Mouse (Mus musculus): ENCODE data around the gene Map4k5. TPM values are rescaled to one million over a fixed set of nuclear protein-coding genes. Genes with fewer than 3 reads are reported as not detected.

Gene Map4k5
- polyA plus RNA-seq, 1 experiment from 2014 or later: 7.2 TPM

GRCm38 (mm10) chr12:69904991-69905390 is 12.0 kb upstream of the Map4k5 start:
- 88% methylated on average over 2 of the region's 2 CpGs for WGBS (ENCODE audit: missing documents)
- Histone ChIP-seq H3K36me3 (ENCODE audit: inconsistent target) (no peaks in the 10 kb centered on the region), H3K4me3 (ENCODE audit: inconsistent target) (no peak overlapping the region), H3K79me2 (ENCODE audit: inconsistent target) (no peaks in the 10 kb centered on the region), H3K27ac (no peak overlapping the region)

DNA sequence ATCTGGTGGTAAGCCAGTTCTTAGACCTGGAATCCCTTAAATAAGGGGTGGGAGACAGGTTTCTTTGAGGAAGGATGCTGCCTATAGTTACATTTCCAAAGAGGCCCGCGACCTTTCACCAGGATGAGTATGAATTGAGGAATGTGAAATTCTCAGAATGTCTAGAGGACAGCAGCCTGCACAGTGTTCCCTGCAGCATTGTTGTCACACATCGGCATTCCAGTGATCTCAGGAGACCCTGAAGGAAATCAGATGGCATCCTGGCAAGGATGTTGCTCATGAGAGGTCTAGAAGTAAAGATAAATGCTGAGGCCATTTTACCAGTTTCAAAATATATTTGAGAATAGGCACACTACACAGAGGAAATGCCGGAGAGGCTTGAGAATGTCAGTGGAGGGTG is 5.1 kb upstream of the Map4k5 start:
- no peak overlapping the region for H3K4me3 ChIP-seq (ENCODE audit: inconsistent target)
- H3K36me3 ChIP-seq (ENCODE audit: inconsistent target): no peaks in the 10 kb centered on the region
- H3K79me2 ChIP-seq (ENCODE audit: inconsistent target): no peaks in the 10 kb centered on the region
- H3K27ac ChIP-seq: no peak overlapping the region
- WGBS (ENCODE audit: missing documents): 93% methylated on average over 4 of the region's 4 CpGs

DNA sequence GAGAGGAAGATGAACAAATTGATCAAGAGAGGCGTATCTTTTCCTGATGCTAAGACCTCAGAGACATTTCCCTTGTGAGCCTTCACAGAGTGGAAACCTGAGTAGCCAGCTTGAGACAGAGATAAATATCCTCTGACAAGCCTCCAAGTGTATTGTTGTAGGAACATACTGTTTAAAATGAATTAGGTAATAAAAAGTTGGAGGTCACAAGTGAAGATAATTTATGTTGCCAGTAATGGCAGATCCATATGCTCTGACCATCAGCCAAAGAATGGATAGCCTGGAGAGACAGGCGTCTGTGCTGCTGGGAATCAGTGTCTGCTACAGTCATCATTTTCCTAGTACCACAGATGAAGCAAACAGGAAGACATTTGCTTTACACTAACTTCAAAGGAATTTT is 2.0 kb upstream of the Map4k5 start:
- H3K79me2 ChIP-seq (ENCODE audit: inconsistent target): peaks cover 17% of the 10 kb centered on the region; the same call in 1 of the 2 replicates
- WGBS (ENCODE audit: missing documents): 98% methylated on average over 2 of the region's 2 CpGs

GRCm38 (mm10) chr12:69893927-69894326 is 927 bp upstream of the Map4k5 start:
- 78% methylated on average over 4 of the region's 6 CpGs for WGBS (ENCODE audit: missing documents)
- H3K4me3 ChIP-seq (ENCODE audit: inconsistent target): no peak overlapping the region
- peaks cover 27% of the 10 kb centered on the region; the same call in 1 of the 2 replicates for H3K79me2 ChIP-seq (ENCODE audit: inconsistent target)
- no peak overlapping the region for H3K27ac ChIP-seq
- no peaks in the 10 kb centered on the region for H3K36me3 ChIP-seq (ENCODE audit: inconsistent target)

More for the DNA sequence above, 2.0 kb upstream of the Map4k5 start:
- Histone ChIP-seq H3K4me3 (ENCODE audit: inconsistent target) (no peak overlapping the region), H3K36me3 (ENCODE audit: inconsistent target) (no peaks in the 10 kb centered on the region), H3K27ac (no peak overlapping the region)

DNA sequence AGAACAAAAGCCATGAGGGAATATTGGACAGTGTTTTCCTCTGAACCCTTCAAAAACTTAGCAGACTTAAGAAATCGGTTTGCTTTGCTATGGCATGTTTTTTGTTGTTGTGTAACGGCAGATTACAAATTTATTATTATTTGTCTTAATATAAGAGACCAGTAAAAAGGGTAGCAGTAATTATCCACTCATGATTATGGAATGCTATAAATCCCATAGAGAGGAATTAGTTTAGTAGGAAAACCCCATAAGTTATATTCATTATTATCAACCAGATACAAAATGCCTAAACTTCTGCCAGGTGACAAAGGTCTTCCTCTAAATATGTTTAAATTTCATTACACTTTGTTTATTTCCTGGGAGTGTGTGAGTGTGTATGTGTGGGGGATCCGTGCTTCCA is 1.3 kb downstream of the Map4k5 start:
- Histone ChIP-seq H3K79me2 (ENCODE audit: inconsistent target) (peaks cover 45% of the 10 kb centered on the region; the same call in 1 of the 2 replicates), H3K27ac (no peak overlapping the region), H3K36me3 (ENCODE audit: inconsistent target) (no peaks in the 10 kb centered on the region), H3K4me3 (ENCODE audit: inconsistent target) (peak overlapping the region; percentile 58)
- 77% methylated on average over 3 of the region's 3 CpGs for WGBS (ENCODE audit: missing documents)

DNA sequence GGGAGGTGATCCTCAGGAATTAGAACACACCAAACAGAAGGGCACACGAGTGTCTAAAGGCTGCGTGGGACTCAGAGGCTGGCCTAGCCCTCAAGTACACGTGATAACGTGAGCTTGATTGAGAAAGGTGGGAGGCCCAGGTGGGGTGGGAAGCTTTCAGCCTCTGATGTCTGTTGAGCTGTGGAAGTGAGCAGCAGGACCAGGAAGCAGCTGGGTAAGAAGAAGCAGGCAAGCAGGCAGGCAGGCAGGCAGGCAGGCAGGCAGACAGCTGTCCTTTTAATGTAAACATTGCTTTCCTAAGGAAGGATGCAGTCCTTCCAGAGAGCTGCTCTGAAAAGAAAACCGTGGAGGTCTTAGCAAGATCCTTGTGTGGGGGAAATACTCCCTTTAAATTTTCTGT is 2.5 kb downstream of the Map4k5 start:
- WGBS (ENCODE audit: missing documents): 26% methylated on average over 5 of the region's 5 CpGs
- Histone ChIP-seq H3K79me2 (ENCODE audit: inconsistent target) (peaks cover 45% of the 10 kb centered on the region; the same call in 1 of the 2 replicates), H3K27ac (no peak overlapping the region), H3K36me3 (ENCODE audit: inconsistent target) (no peaks in the 10 kb centered on the region), H3K4me3 (ENCODE audit: inconsistent target) (no peak overlapping the region)

GRCm38 (mm10) chr12:69890051-69890450 is 2.9 kb downstream of the Map4k5 start:
- Histone ChIP-seq H3K36me3 (ENCODE audit: inconsistent target) (no peaks in the 10 kb centered on the region), H3K4me3 (ENCODE audit: inconsistent target) (no peak overlapping the region), H3K79me2 (ENCODE audit: inconsistent target) (peaks cover 47% of the 10 kb centered on the region; the same call in 1 of the 2 replicates), H3K27ac (no peak overlapping the region)
- WGBS (ENCODE audit: missing documents): 48% methylated on average over 6 of the region's 6 CpGs

GRCm38 (mm10) chr12:69888345-69888744 is 4.7 kb downstream of the Map4k5 start:
- Histone ChIP-seq H3K36me3 (ENCODE audit: inconsistent target) (no peaks in the 10 kb centered on the region), H3K79me2 (ENCODE audit: inconsistent target) (peaks cover 64% of the 10 kb centered on the region; the same call in 1 of the 2 replicates), H3K27ac (no peak overlapping the region), H3K4me3 (ENCODE audit: inconsistent target) (no peak overlapping the region)
- 92% methylated on average over 1 of the region's 1 CpGs for WGBS (ENCODE audit: missing documents)

DNA sequence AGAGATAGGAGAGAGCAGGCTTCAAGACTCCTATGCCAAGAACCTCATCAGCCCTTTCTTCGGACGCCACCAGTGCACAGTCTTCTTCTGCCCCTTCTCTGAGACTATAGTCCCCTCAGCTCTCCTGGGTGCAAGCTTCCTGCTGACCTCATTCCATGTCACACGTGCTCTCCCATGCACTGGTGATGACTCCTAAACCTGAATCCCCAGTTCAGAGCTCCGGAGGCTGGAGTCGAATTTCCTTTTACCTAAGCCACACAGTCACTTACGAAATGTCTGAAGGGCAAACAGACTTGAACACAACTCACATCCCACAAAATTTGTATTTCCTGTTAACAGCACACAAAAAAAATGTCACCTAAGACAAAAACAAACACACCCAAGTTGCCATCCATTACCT is 5.2 kb downstream of the Map4k5 start:
- no peak overlapping the region for H3K27ac ChIP-seq
- 93% methylated on average over 6 of the region's 6 CpGs for WGBS (ENCODE audit: missing documents)

DNA sequence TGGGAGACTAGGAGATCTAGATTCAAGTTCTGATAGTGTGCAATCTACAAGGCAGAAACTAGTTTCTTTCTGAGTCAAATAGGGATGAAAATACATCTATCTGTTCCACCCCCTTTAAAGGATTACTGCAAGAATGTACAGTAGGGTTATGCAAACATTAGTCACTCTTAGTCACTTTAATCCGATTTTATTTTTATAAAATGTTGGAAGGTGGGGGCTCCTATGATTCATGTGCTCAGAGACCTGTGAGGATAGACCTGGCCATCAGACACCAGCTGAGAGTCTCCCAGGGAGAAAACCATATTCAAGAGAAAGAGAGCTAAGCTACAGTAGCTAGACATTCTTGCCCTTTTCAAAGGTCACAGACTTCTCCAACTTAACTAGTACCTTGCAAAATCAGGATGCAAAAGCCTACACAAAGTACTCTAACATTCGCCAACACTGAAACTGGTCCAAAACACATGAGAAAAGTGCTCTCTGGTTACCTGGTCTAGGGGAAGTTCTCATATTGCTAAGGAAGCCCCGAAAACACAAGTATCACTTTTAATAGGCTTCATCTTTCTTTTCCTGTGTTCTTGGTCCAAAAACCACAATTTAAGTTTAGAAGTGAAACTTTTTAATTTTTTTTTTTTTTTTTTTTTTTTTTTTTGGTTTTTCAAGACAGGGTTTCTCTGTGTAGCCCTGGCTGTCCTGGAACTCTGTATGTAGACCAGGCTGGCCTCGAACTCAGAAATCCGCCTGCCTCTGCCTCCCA is 7.7 kb downstream of the Map4k5 start:
- no peak overlapping the region for H3K4me3 ChIP-seq (ENCODE audit: inconsistent target)
- H3K27ac ChIP-seq: no peak overlapping the region
- WGBS (ENCODE audit: missing documents): 77% methylated on average over 5 of the region's 5 CpGs
- H3K79me2 ChIP-seq (ENCODE audit: inconsistent target): peaks cover 65% of the 10 kb centered on the region; the same call in 1 of the 2 replicates
- H3K36me3 ChIP-seq (ENCODE audit: inconsistent target): no peaks in the 10 kb centered on the region

More for the DNA sequence above, 5.2 kb downstream of the Map4k5 start:
- Histone ChIP-seq H3K4me3 (ENCODE audit: inconsistent target) (no peak overlapping the region), H3K36me3 (ENCODE audit: inconsistent target) (no peaks in the 10 kb centered on the region), H3K79me2 (ENCODE audit: inconsistent target) (peaks cover 65% of the 10 kb centered on the region; the same call in 1 of the 2 replicates)

GRCm38 (mm10) chr12:69884053-69884452 is 8.9 kb downstream of the Map4k5 start:
- Histone ChIP-seq H3K36me3 (ENCODE audit: inconsistent target) (no peaks in the 10 kb centered on the region), H3K27ac (no peak overlapping the region), H3K79me2 (ENCODE audit: inconsistent target) (peaks cover 61% of the 10 kb centered on the region; the same call in 1 of the 2 replicates), H3K4me3 (ENCODE audit: inconsistent target) (no peak overlapping the region)
- WGBS (ENCODE audit: missing documents): 94% methylated on average over 5 of the region's 5 CpGs

DNA sequence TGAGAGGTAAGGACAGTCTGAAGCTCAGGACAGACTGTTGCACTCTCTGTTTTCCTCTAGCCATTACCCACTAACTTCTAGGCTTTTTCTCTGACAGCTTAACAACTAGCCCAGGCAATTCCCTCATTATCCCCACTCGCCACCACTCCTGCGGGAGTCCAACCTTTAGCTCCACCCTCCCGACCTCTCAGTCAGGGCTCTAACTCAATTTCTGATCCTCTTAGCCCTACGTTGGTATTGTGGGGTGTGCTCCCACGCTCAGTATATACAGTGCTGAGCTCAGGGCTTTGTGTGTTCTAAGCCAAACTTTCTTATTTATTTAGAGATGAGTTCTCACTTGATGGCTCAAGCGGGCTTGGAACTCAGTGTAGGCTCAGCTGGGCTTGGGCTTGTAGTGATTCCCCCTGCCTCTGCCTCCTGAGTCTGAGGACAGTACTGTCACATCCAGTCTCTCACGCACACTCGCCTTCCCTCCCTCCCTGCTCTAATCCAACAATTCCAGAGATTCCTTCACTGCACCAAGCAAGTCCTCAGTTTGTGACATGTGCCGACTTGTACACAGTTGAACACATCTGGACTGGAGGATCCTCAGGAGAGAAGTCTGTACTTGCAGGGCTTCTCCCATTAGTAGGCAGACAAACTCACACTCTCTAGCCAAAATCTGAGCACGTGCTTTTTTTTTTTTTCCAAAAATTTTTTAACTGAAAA is 11.6 kb downstream of the Map4k5 start:
- Histone ChIP-seq H3K79me2 (ENCODE audit: inconsistent target) (peaks cover 55% of the 10 kb centered on the region; the same call in 1 of the 2 replicates), H3K4me3 (ENCODE audit: inconsistent target) (no peak overlapping the region), H3K36me3 (ENCODE audit: inconsistent target) (no peaks in the 10 kb centered on the region), H3K27ac (no peak overlapping the region)
- WGBS (ENCODE audit: missing documents): 97% methylated on average over 8 of the region's 10 CpGs

- Histone ChIP-seq H3K4me3 (ENCODE audit: inconsistent target) (no peak overlapping the region), H3K27ac (no peak overlapping the region), H3K36me3 (ENCODE audit: inconsistent target) (no peaks in the 10 kb centered on the region), H3K79me2 (ENCODE audit: inconsistent target) (peaks cover 55% of the 10 kb centered on the region; the same call in 1 of the 2 replicates)
- WGBS (ENCODE audit: missing documents): 95% methylated on average over 6 of the region's 6 CpGs
Observed at GRCm38 (mm10) chr12:69879739-69880138, 13.3 kb downstream of the Map4k5 start.

DNA sequence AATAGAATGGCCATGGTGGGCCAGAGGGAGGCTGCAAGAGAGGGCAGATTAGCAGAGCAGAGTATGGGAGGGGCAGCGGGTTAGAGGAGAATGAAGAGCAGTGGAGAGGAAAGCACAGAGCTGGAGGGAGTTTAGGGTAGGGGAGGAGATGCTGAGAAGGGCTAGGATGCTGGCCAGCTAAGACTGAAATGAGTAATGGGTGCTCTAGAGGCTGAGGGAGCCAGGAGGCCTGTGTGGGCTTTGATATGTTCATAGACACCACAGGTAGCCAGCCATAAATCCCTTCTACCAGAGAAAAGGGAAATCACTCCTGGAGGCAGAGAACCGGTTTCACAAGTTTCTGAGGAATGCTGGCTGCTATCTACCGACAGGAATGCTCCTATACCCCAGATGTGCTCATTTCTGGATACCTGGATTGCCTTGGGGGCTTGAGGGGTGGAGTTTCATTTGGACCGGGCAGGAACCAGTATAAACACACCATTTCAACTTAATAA is 13.8 kb downstream of the Map4k5 start:
- 96% methylated on average over 4 of the region's 4 CpGs for WGBS (ENCODE audit: missing documents)
- Histone ChIP-seq H3K4me3 (ENCODE audit: inconsistent target) (no peak overlapping the region), H3K36me3 (ENCODE audit: inconsistent target) (no peaks in the 10 kb centered on the region), H3K79me2 (ENCODE audit: inconsistent target) (peaks cover 50% of the 10 kb centered on the region; the same call in 1 of the 2 replicates), H3K27ac (no peak overlapping the region)

Data from macrophage (primary cell).